Mouse (Mus musculus): ENCODE results near the gene Adgra3.

Adgra3 gene

GRCm38 (mm10) chr5:50058421-50059286, at the start of gene Adgra3:
Adgra3 (minus strand) TSS chr5:50059006.
- DNase-seq (ENCODE audit: low spot score), result peak; percentile 82

GRCm38 (mm10) chr5:50083441-50083840, 24.6 kb upstream of the Adgra3 start:
- peak; percentile 29 for DNase-seq (ENCODE audit: low spot score)

- no peak for DNase-seq (ENCODE audit: low spot score)
These were observed 15.4 kb upstream of the Adgra3 start for GRCm38 (mm10) chr5:50074245-50074644.

GRCm38 (mm10) chr5:50064236-50064635, 5.4 kb upstream of the Adgra3 start:
- no peak for DNase-seq (ENCODE audit: low spot score)

- DNase-seq (ENCODE audit: low spot score), result no peak
These were observed 780 bp upstream of the Adgra3 start for GRCm38 (mm10) chr5:50059586-50059985.

- peak; percentile 52 for DNase-seq (ENCODE audit: low spot score)
These were observed 990 bp downstream of the Adgra3 start for GRCm38 (mm10) chr5:50057612-50058420.

GRCm38 (mm10) chr5:50052456-50052855, 6.3 kb downstream of the Adgra3 start:
- no peak for DNase-seq (ENCODE audit: low spot score)

- no peak for DNase-seq (ENCODE audit: low spot score)
These were observed 8.0 kb downstream of the Adgra3 start for GRCm38 (mm10) chr5:50050668-50051425.

GRCm38 (mm10) chr5:50050037-50050436, 8.8 kb downstream of the Adgra3 start:
- DNase-seq (ENCODE audit: low spot score), result no peak

GRCm38 (mm10) chr5:50049506-50049905, 9.3 kb downstream of the Adgra3 start:
- no peak for DNase-seq (ENCODE audit: low spot score)

- DNase-seq (ENCODE audit: low spot score), result no peak
These were observed 9.8 kb downstream of the Adgra3 start for GRCm38 (mm10) chr5:50048960-50049359.

GRCm38 (mm10) chr5:50048271-50048851, 10.4 kb downstream of the Adgra3 start:
- DNase-seq (ENCODE audit: low spot score), result no peak

- DNase-seq (ENCODE audit: low spot score), result no peak
These were observed 13.6 kb downstream of the Adgra3 start for GRCm38 (mm10) chr5:50045180-50045579.

- no peak for DNase-seq (ENCODE audit: low spot score)
These were observed 15.1 kb downstream of the Adgra3 start for GRCm38 (mm10) chr5:50043677-50044076.

GRCm38 (mm10) chr5:50042274-50042943, 16.4 kb downstream of the Adgra3 start:
- no peak for DNase-seq (ENCODE audit: low spot score)

- DNase-seq (ENCODE audit: low spot score), result no peak
These were observed 19.3 kb downstream of the Adgra3 start for GRCm38 (mm10) chr5:50039521-50039920.

GRCm38 (mm10) chr5:50037666-50038065, 21.1 kb downstream of the Adgra3 start:
- no peak for DNase-seq (ENCODE audit: low spot score)

GRCm38 (mm10) chr5:50034900-50035514, 23.8 kb downstream of the Adgra3 start:
- no peak for DNase-seq (ENCODE audit: low spot score)

GRCm38 (mm10) chr5:50034231-50034630, 24.6 kb downstream of the Adgra3 start:
- DNase-seq (ENCODE audit: low spot score), result peak; percentile 32

GRCm38 (mm10) chr5:50033660-50034059, 25.1 kb downstream of the Adgra3 start:
- no peak for DNase-seq (ENCODE audit: low spot score)

- DNase-seq (ENCODE audit: low spot score), result no peak
These were observed 26.5 kb downstream of the Adgra3 start for GRCm38 (mm10) chr5:50032332-50032731.
